Mouse (Mus musculus): ENCODE data around the gene Cbr3. TPM values are rescaled to one million over a fixed set of nuclear protein-coding genes. Genes with fewer than 3 reads are reported as not detected.
A peak's percentile ranks its signal among the peaks of the same experiment; 100 is the strongest.

Gene Cbr3
- polyA plus RNA-seq, 1 experiment from 2014 or later, result 0.37 TPM

GRCm38 (mm10) chr16:93712189-93712885 is 29.3 kb downstream of the Cbr3 start:
- ATAC-seq, result peak; percentile 63
- Histone ChIP-seq H3K27ac (peak overlapping the region; percentile 89), H3K9ac (peak overlapping the region; percentile 93), H3K4me1 (peaks cover 41% of the 10 kb centered on the region), H3K4me3 (peak overlapping the region; percentile 80), H3K9me3 (replicated peaks) (no peaks in the 10 kb centered on the region), H3K36me3 (peaks cover 9% of the 10 kb centered on the region; the same call in 1 of the 2 replicates), H3K4me2 (peak overlapping the region; percentile 98), H3K27me3 (replicated peaks) (peaks cover 5% of the 10 kb centered on the region; the same call in 1 of the 2 replicates)
- WGBS (ENCODE audit: insufficient replicate concordance), result 6% methylated on average over 31 of the region's 31 CpGs

DNA sequence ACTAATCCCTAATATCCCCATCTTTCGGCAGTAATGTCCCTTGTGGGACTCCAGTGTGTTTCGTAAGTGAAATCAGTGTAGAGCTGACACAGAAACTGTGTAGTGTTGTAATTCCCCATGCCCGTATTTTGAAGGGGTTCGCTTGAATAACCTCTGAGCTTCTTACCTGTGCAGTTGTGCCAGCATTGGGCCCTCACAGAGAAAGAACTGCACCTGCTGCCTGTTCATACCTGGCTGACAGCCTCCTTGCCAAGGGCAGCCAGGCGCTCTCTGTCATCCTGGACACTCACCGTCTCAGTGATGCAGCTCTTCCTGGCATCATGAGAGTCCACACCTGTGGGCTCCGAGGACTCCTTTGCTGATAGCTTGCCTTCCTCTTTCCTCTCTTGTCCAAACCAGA is 30.0 kb downstream of the Cbr3 start:
- no peak for ATAC-seq
- H3K4me1 ChIP-seq, result peaks cover 47% of the 10 kb centered on the region
- H3K4me2 ChIP-seq, result peak overlapping the region; percentile 98
- peak overlapping the region; percentile 80 for H3K4me3 ChIP-seq
- H3K36me3 ChIP-seq, result peaks cover 9% of the 10 kb centered on the region; the same call in 1 of the 2 replicates
- no peaks in the 10 kb centered on the region for H3K9me3 ChIP-seq (replicated peaks)
- 68% methylated on average over 7 of the region's 7 CpGs for WGBS (ENCODE audit: insufficient replicate concordance)
- H3K27ac ChIP-seq, result peak overlapping the region; percentile 89
- peak overlapping the region; percentile 93 for H3K9ac ChIP-seq
- peaks cover 5% of the 10 kb centered on the region; the same call in 1 of the 2 replicates for H3K27me3 ChIP-seq (replicated peaks)

DNA sequence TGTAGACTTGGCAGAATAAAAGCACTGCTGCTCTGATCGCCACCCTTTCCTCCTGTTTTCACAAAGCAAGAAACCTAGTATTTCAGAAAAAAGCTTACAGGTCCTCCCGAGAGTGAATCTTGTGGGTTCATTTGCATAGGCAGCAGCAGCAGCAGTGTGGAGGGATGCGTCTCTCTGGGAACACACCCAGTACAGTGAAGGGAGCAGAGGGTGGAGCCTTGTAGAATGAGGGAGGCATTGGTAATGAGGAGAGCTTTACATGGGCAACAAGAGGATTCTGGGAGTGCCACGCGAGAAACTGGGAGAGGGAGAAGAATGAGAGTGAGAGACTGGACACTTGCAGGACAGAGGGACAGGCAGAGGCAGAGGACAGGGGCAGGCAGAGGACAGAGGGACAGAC is 31.4 kb downstream of the Cbr3 start:
- peaks cover 49% of the 10 kb centered on the region for H3K4me1 ChIP-seq
- H3K27me3 ChIP-seq (replicated peaks), result peaks cover 5% of the 10 kb centered on the region; the same call in 1 of the 2 replicates
- peak overlapping the region; percentile 55 for H3K27ac ChIP-seq
- WGBS (ENCODE audit: insufficient replicate concordance), result 24% methylated on average over 5 of the region's 5 CpGs
- ATAC-seq, result no peak
- H3K9ac ChIP-seq, result peak overlapping the region; percentile 51
- H3K36me3 ChIP-seq, result peaks cover 9% of the 10 kb centered on the region; the same call in 1 of the 2 replicates
- H3K4me2 ChIP-seq, result peak overlapping the region; percentile 36
- H3K4me3 ChIP-seq, result no peak overlapping the region
- no peaks in the 10 kb centered on the region for H3K9me3 ChIP-seq (replicated peaks)

- Histone ChIP-seq H3K36me3 (peaks cover 9% of the 10 kb centered on the region; the same call in 1 of the 2 replicates), H3K27me3 (replicated peaks) (peaks cover 5% of the 10 kb centered on the region; the same call in 1 of the 2 replicates), H3K4me3 (no peak overlapping the region), H3K4me2 (peak overlapping the region; percentile 37), H3K9me3 (replicated peaks) (no peaks in the 10 kb centered on the region), H3K4me1 (peaks cover 49% of the 10 kb centered on the region), H3K27ac (0 out of 2 replicates have a peak overlapping the region, but pooled peaks have one; percentile 7), H3K9ac (no peak overlapping the region)
- no peak for ATAC-seq
- 72% methylated on average over 6 of the region's 6 CpGs for WGBS (ENCODE audit: insufficient replicate concordance)
These were observed 32.8 kb downstream of the Cbr3 start for GRCm38 (mm10) chr16:93715826-93716225.

GRCm38 (mm10) chr16:93717299-93717703 is 34.3 kb downstream of the Cbr3 start:
- peaks cover 5% of the 10 kb centered on the region; the same call in 1 of the 2 replicates for H3K27me3 ChIP-seq (replicated peaks)
- no peaks in the 10 kb centered on the region for H3K9me3 ChIP-seq (replicated peaks)
- 37% methylated on average over 5 of the region's 5 CpGs for WGBS (ENCODE audit: insufficient replicate concordance)
- no peak overlapping the region for H3K4me3 ChIP-seq
- peak overlapping the region; percentile 37 for H3K4me2 ChIP-seq
- ATAC-seq, result peak; percentile 81
- H3K9ac ChIP-seq, result peak overlapping the region; percentile 29
- H3K27ac ChIP-seq, result peak overlapping the region; percentile 78
- H3K36me3 ChIP-seq, result peaks cover 9% of the 10 kb centered on the region; the same call in 1 of the 2 replicates
- H3K4me1 ChIP-seq, result peaks cover 49% of the 10 kb centered on the region

GRCm38 (mm10) chr16:93721771-93722170 is 38.8 kb downstream of the Cbr3 start:
- no peak for ATAC-seq
- Histone ChIP-seq H3K36me3 (peaks cover 12% of the 10 kb centered on the region; the same call in 1 of the 2 replicates), H3K27ac (no peak overlapping the region), H3K9ac (0 out of 2 replicates have a peak overlapping the region, but pooled peaks have one; percentile 29), H3K27me3 (replicated peaks) (no peaks in the 10 kb centered on the region), H3K4me2 (no peak overlapping the region), H3K4me3 (no peak overlapping the region), H3K9me3 (replicated peaks) (no peaks in the 10 kb centered on the region), H3K4me1 (peaks cover 16% of the 10 kb centered on the region)
- WGBS (ENCODE audit: insufficient replicate concordance), result 56% methylated on average over 5 of the region's 5 CpGs

DNA sequence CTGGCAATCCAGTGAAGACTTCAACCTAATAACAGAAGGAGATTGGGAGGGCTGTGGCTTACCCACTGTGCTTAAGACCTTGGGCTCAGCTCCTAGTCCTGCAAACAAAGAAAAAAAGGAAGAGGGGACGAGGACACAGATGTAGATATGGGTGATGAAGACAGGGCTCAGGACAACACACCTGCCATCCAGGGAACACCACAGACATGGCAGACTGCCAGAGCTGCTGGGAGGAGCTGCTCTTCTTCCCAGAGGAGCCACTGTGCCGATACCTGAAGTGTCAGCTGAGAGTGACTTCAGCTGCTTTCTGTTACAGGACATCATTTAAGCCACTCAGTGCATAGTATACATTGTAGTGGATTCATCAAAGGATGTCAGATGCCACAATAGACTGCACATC is 39.5 kb downstream of the Cbr3 start:
- H3K9ac ChIP-seq, result no peak overlapping the region
- peaks cover 10% of the 10 kb centered on the region; the same call in 1 of the 2 replicates for H3K36me3 ChIP-seq
- no peak overlapping the region for H3K4me2 ChIP-seq
- H3K27ac ChIP-seq, result no peak overlapping the region
- WGBS (ENCODE audit: insufficient replicate concordance), result 62% methylated on average over 2 of the region's 2 CpGs
- H3K4me1 ChIP-seq, result peaks cover 9% of the 10 kb centered on the region
- no peak for ATAC-seq
- H3K4me3 ChIP-seq, result no peak overlapping the region
- no peaks in the 10 kb centered on the region for H3K9me3 ChIP-seq (replicated peaks)
- H3K27me3 ChIP-seq (replicated peaks), result no peaks in the 10 kb centered on the region

GRCm38 (mm10) chr16:93725417-93726144 is 42.6 kb downstream of the Cbr3 start:
- H3K4me2 ChIP-seq, result no peak overlapping the region
- peaks cover 16% of the 10 kb centered on the region for H3K4me1 ChIP-seq
- H3K36me3 ChIP-seq, result peaks cover 20% of the 10 kb centered on the region; the same call in 1 of the 2 replicates
- 60% methylated on average over 8 of the region's 8 CpGs for WGBS (ENCODE audit: insufficient replicate concordance)
- ATAC-seq, result no peak
- no peak overlapping the region for H3K4me3 ChIP-seq
- no peak overlapping the region for H3K9ac ChIP-seq
- H3K9me3 ChIP-seq (replicated peaks), result no peaks in the 10 kb centered on the region
- no peak overlapping the region for H3K27ac ChIP-seq
- no peaks in the 10 kb centered on the region for H3K27me3 ChIP-seq (replicated peaks)

GRCm38 (mm10) chr16:93726186-93726585 is 43.2 kb downstream of the Cbr3 start:
- no peak overlapping the region for H3K4me3 ChIP-seq
- H3K4me2 ChIP-seq, result no peak overlapping the region
- ATAC-seq, result 0 out of 2 replicates have a peak, but pooled peaks have one; percentile 23
- H3K27me3 ChIP-seq (replicated peaks), result no peaks in the 10 kb centered on the region
- no peaks in the 10 kb centered on the region for H3K9me3 ChIP-seq (replicated peaks)
- 84% methylated on average over 4 of the region's 4 CpGs for WGBS (ENCODE audit: insufficient replicate concordance)
- H3K27ac ChIP-seq, result no peak overlapping the region
- peaks cover 20% of the 10 kb centered on the region; the same call in 1 of the 2 replicates for H3K36me3 ChIP-seq
- peaks cover 18% of the 10 kb centered on the region for H3K4me1 ChIP-seq
- H3K9ac ChIP-seq, result no peak overlapping the region

DNA sequence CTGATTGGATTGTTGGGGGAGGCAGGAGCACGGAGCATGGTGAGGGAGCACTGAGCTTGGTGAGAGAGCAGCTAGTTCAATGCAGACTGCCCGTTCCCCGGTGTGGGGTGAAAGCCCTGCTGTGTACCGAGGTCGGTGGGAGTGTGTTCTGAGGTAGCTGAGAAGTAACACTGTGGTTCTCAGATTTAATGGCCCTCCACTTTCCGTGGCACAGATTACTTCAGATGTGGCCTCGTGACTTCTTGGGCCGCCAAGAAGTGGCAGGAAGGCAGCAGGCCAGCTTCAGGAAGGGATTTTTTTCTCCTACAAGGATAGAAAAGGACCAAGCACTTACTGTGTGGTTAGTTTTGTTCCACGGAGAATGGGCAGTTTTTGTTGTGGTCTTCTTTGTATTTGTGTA is 45.7 kb downstream of the Cbr3 start:
- peaks cover 31% of the 10 kb centered on the region for H3K4me1 ChIP-seq
- no peak overlapping the region for H3K4me3 ChIP-seq
- peaks cover 18% of the 10 kb centered on the region; the same call in 1 of the 2 replicates for H3K36me3 ChIP-seq
- no peaks in the 10 kb centered on the region for H3K27me3 ChIP-seq (replicated peaks)
- H3K4me2 ChIP-seq, result no peak overlapping the region
- H3K27ac ChIP-seq, result no peak overlapping the region
- H3K9me3 ChIP-seq (replicated peaks), result no peaks in the 10 kb centered on the region
- no peak for ATAC-seq
- 65% methylated on average over 9 of the region's 9 CpGs for WGBS (ENCODE audit: insufficient replicate concordance)
- H3K9ac ChIP-seq, result no peak overlapping the region

DNA sequence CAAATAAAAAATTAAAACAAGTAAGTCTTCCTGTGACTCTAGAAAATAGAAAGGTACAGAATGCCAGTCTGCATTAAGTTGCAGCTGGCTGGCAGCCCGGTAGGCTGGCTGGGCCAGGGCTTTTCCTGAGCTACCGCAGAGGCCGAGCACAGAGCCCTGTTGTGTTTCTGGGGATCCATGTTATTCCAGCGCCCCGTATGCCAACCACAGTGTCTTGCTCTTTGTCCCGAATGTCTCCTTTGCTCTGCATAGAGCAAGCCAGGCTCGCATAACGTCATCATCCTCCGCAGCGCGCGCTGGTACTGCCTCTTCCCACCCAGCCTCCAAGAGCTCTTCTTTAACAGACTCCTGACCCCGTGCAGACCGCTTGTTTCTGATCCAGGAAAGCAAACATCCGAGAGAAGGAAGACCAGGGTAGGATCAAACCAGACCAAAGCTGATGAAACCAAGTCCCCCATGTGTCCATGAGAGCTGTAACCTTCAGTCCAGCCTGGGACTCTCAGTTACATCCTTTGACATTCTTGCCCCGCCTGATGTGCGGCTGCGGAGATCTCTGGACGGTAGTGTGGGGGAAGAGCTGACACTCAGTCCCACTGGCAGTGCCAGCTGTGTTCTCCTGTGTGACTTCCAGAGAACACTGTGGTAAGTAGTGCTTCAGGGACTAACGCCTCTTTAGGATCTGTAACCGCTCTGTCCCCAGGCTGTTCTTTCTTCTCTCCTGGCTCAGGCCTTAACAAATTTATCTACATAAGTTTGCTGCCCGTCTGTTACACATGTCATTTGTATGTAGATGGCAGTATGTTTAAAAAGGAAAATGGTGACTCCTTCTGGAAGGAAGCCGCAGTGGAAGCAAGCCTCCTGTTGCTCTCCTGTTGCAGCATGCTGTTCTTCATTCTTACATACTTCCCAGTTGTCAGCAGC is 47.0 kb downstream of the Cbr3 start:
- ATAC-seq, result no peak
- Histone ChIP-seq H3K9ac (no peak overlapping the region), H3K36me3 (peaks cover 16% of the 10 kb centered on the region; the same call in 1 of the 2 replicates), H3K27ac (no peak overlapping the region), H3K4me3 (no peak overlapping the region), H3K27me3 (replicated peaks) (no peaks in the 10 kb centered on the region), H3K4me2 (no peak overlapping the region), H3K4me1 (peaks cover 34% of the 10 kb centered on the region), H3K9me3 (replicated peaks) (no peaks in the 10 kb centered on the region)
- WGBS (ENCODE audit: insufficient replicate concordance), result 82% methylated on average over 23 of the region's 23 CpGs

Measured in liver, embryonic 12.5 days (tissue).